Mouse (Mus musculus) midbrain, embryonic 12.5 days (tissue): ENCODE measurements at regions not wholly inside any gene's neighbourhood (a gene's known extent, or its start where the extent isn't known, plus 50 kb on each side); places are given as distances from the start of the nearest gene placed in this dataset.

ENCODE experiments used
- ATAC-seq: fragments of 200-750 bp; cut with Nextera tagmentation; 2 replicates; pipeline ENCODE4 v1.8.0; 2017; ENCODE audit warnings: low read depth, moderate TSS enrichment, moderate library complexity; ENCODE audit not compliant: low FRiP score
- H3K27ac ChIP-seq: fragments of 300-500 bp; sonication (generic); replicated peaks from 2 replicates; pipeline ENCODE4 v1.5.1; 2016; ENCODE audit warnings: mild to moderate bottlenecking
- H3K27me3 ChIP-seq: fragments of 300-500 bp; sonication (generic); 2 replicates; pipeline ENCODE4 v1.6.1; 2016; ENCODE audit warnings: mild to moderate bottlenecking
- H3K36me3 ChIP-seq: fragments of 300-500 bp; sonication (generic); 2 replicates; pipeline ENCODE4 v1.6.1; 2016
- H3K4me1 ChIP-seq: fragments of 300-500 bp; sonication (generic); 2 replicates; pipeline ENCODE4 v1.6.1; 2016
- H3K4me2 ChIP-seq: fragments of 300-500 bp; sonication (generic); replicated peaks from 2 replicates; pipeline ENCODE4 v1.6.1; 2016; ENCODE audit warnings: mild to moderate bottlenecking, moderate library complexity
- H3K4me3 ChIP-seq: fragments of 300-500 bp; sonication (generic); 2 replicates; pipeline ENCODE4 v1.5.1; 2016; ENCODE audit warnings: mild to moderate bottlenecking
- H3K9ac ChIP-seq: fragments of 300-500 bp; sonication (generic); replicated peaks from 2 replicates; pipeline ENCODE4 v1.6.1; 2016; ENCODE audit warnings: mild to moderate bottlenecking, moderate library complexity
- H3K9me3 ChIP-seq: fragments of 300-500 bp; sonication (generic); 2 replicates; pipeline ENCODE4 v1.6.1; 2016; ENCODE audit warnings: mild to moderate bottlenecking
- WGBS: fragments of 180-500 bp; shearing (Covaris S2); methylation state at CpG from one replicate; pipeline ENCODE4 v1.1.7; 2016; 5-methylcytosine and 5-hydroxymethylcytosine counted together

- H3K9me3 ChIP-seq, result no peaks in the 10 kb centered on the region
- H3K27ac ChIP-seq, result no peak overlapping the region
- H3K9ac ChIP-seq, result no peak overlapping the region
- H3K4me2 ChIP-seq, result no peak overlapping the region
- H3K4me3 ChIP-seq, result no peak overlapping the region
- H3K27me3 ChIP-seq, result no peaks in the 10 kb centered on the region
- peak; percentile 70 for ATAC-seq
- H3K36me3 ChIP-seq, result no peaks in the 10 kb centered on the region
- WGBS, result 44% methylated on average over 3 of the region's 3 CpGs
- H3K4me1 ChIP-seq, result no peaks in the 10 kb centered on the region
Observed at GRCm38 (mm10) chr5:149815879-149816278, 137.8 kb downstream of the B3glct start.

GRCm38 (mm10) chr5:149818812-149819211 lies 140.8 kb downstream of the B3glct start:
- no peak overlapping the region for H3K27ac ChIP-seq
- no peaks in the 10 kb centered on the region for H3K27me3 ChIP-seq
- no peaks in the 10 kb centered on the region for H3K36me3 ChIP-seq
- 60% methylated on average over 6 of the region's 6 CpGs for WGBS
- no peak overlapping the region for H3K9ac ChIP-seq
- H3K9me3 ChIP-seq, result no peaks in the 10 kb centered on the region
- no peaks in the 10 kb centered on the region for H3K4me1 ChIP-seq
- no peak overlapping the region for H3K4me2 ChIP-seq
- H3K4me3 ChIP-seq, result no peak overlapping the region
- ATAC-seq, result no peak

DNA sequence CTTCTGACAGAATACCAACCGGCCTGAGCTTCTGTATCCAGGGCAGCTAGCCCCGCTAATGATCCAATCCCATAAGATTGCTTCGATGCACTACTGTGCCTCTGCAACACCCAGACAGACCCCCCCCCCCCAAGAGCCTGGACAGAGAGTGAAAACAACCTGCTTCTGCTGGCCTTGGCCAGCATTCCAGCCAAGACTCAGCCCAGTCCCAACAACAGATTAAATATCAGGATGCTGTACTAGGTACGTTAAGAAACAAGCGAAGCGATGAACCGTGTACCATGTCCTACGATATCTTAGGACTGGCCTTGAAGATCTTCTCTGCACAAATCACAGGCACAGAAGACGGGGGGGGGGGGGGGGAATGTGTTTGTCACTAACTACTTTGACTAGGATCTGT lies 145.8 kb downstream of the B3glct start:
- no peaks in the 10 kb centered on the region for H3K4me1 ChIP-seq
- no peaks in the 10 kb centered on the region for H3K9me3 ChIP-seq
- WGBS, result 80% methylated on average over 9 of the region's 9 CpGs
- H3K36me3 ChIP-seq, result no peaks in the 10 kb centered on the region
- H3K4me3 ChIP-seq, result no peak overlapping the region
- no peak for ATAC-seq
- no peak overlapping the region for H3K4me2 ChIP-seq
- H3K9ac ChIP-seq, result no peak overlapping the region
- H3K27ac ChIP-seq, result no peak overlapping the region
- H3K27me3 ChIP-seq, result no peaks in the 10 kb centered on the region

- H3K27ac ChIP-seq, result no peak overlapping the region
- no peaks in the 10 kb centered on the region for H3K27me3 ChIP-seq
- H3K4me1 ChIP-seq, result no peaks in the 10 kb centered on the region
- H3K36me3 ChIP-seq, result no peaks in the 10 kb centered on the region
- no peak for ATAC-seq
- 65% methylated on average over 3 of the region's 3 CpGs for WGBS
- H3K9ac ChIP-seq, result no peak overlapping the region
- H3K4me3 ChIP-seq, result no peak overlapping the region
- H3K4me2 ChIP-seq, result no peak overlapping the region
- H3K9me3 ChIP-seq, result no peaks in the 10 kb centered on the region
Observed at GRCm38 (mm10) chr5:149827599-149827998, 149.6 kb downstream of the B3glct start.

DNA sequence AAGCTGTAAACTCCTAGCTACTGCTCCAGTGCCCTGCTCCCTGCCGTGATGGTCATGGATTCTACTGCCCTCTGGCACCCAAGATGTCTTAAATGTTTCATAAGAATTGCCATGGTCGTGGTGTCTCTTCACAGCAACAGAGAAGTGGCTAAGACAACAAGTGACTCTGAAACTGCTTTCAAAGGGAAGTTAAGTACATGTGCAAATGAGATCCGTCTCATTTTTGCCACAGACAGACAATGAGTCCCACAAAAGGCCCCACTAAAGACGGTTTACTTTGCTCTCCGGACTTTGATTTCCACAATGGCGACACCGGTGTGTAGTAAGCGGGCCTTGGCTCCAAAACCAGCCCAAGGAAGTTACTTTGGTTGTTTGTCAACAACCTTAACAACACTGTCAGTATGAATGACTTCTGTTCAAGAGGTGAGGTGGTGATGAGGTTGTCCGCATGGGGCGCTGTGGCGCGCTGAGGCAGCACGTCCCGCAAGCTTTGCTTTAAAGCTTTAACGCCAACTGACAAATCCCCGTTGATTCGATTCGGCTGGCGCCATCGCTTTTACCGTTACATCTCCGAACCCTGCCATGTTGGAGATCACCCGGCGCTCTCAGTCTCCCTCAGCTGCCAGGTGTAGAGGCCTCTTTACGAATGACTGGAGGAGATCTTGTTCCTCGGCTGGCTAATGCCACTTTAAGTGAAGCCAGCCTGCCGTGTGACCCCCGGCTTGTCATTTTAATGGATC lies 153.3 kb downstream of the B3glct start:
- no peaks in the 10 kb centered on the region for H3K36me3 ChIP-seq
- WGBS, result 3% methylated on average over 28 of the region's 28 CpGs
- no peak overlapping the region for H3K27ac ChIP-seq
- peak overlapping the region; percentile 50 for H3K9ac ChIP-seq
- no peaks in the 10 kb centered on the region for H3K9me3 ChIP-seq
- no peaks in the 10 kb centered on the region for H3K27me3 ChIP-seq
- H3K4me1 ChIP-seq, result no peaks in the 10 kb centered on the region
- H3K4me3 ChIP-seq, result peak overlapping the region; percentile 40
- ATAC-seq, result 0 out of 2 replicates have a peak, but pooled peaks have one; percentile 52
- H3K4me2 ChIP-seq, result peak overlapping the region; percentile 56

- H3K4me1 ChIP-seq, result no peaks in the 10 kb centered on the region
- WGBS, result 70% methylated on average over 2 of the region's 2 CpGs
- H3K27ac ChIP-seq, result no peak overlapping the region
- H3K27me3 ChIP-seq, result no peaks in the 10 kb centered on the region
- no peak overlapping the region for H3K4me3 ChIP-seq
- H3K9ac ChIP-seq, result no peak overlapping the region
- H3K9me3 ChIP-seq, result no peaks in the 10 kb centered on the region
- H3K36me3 ChIP-seq, result no peaks in the 10 kb centered on the region
- ATAC-seq, result no peak
- H3K4me2 ChIP-seq, result no peak overlapping the region
Observed at GRCm38 (mm10) chr5:149837379-149837778, 159.3 kb downstream of the B3glct start.

DNA sequence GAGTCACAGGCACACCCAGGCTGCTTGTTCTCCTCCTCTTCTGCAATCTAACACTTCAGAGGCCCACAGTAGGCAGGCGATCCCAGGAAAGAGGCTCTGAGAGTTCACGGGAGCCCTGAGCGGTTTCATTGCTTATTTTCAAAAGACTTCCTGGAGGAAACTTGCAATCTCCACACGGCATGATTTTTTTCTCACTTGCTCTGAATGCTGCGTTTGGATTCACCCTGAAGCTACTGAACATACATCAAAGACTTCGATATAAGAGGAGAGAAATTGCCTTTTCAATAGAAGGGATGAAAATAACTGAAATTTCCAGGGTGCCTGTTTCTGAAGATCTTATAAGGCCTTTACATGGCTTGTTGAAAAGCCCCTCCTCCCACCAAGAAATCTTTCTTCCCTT lies 164.5 kb downstream of the B3glct start:
- Histone ChIP-seq H3K27ac (no peak overlapping the region), H3K9me3 (no peaks in the 10 kb centered on the region), H3K4me2 (no peak overlapping the region), H3K4me1 (peaks cover 7% of the 10 kb centered on the region; the same call in 1 of the 2 replicates), H3K36me3 (no peaks in the 10 kb centered on the region), H3K4me3 (no peak overlapping the region), H3K9ac (no peak overlapping the region), H3K27me3 (0 out of 2 replicates have a peak, but pooled peaks cover 4% of the 10 kb centered on the region)
- no peak for ATAC-seq
- 67% methylated on average over 6 of the region's 6 CpGs for WGBS

- Histone ChIP-seq H3K9ac (no peak overlapping the region), H3K36me3 (no peaks in the 10 kb centered on the region), H3K27ac (no peak overlapping the region), H3K4me1 (peaks cover 7% of the 10 kb centered on the region; the same call in 1 of the 2 replicates), H3K27me3 (0 out of 2 replicates have a peak, but pooled peaks cover 4% of the 10 kb centered on the region), H3K9me3 (no peaks in the 10 kb centered on the region), H3K4me3 (no peak overlapping the region), H3K4me2 (no peak overlapping the region)
- 34% methylated on average over 7 of the region's 7 CpGs for WGBS
- ATAC-seq, result no peak
Observed at GRCm38 (mm10) chr5:149843310-149843709, 165.3 kb downstream of the B3glct start.

- WGBS, result 78% methylated on average over 8 of the region's 8 CpGs
- Histone ChIP-seq H3K9ac (no peak overlapping the region), H3K4me2 (no peak overlapping the region), H3K4me1 (peaks cover 7% of the 10 kb centered on the region; the same call in 1 of the 2 replicates), H3K27me3 (0 out of 2 replicates have a peak, but pooled peaks cover 4% of the 10 kb centered on the region), H3K36me3 (no peaks in the 10 kb centered on the region), H3K9me3 (no peaks in the 10 kb centered on the region), H3K27ac (no peak overlapping the region), H3K4me3 (no peak overlapping the region)
- ATAC-seq, result no peak
Observed at GRCm38 (mm10) chr5:149845256-149845655, 167.2 kb downstream of the B3glct start.

GRCm38 (mm10) chr5:149848465-149848864 lies 170.0 kb upstream of the Rxfp2 start:
- Histone ChIP-seq H3K4me3 (no peak overlapping the region), H3K36me3 (no peaks in the 10 kb centered on the region), H3K9ac (no peak overlapping the region), H3K9me3 (no peaks in the 10 kb centered on the region), H3K27me3 (peaks cover 8% of the 10 kb centered on the region), H3K4me1 (peaks cover 7% of the 10 kb centered on the region; the same call in 1 of the 2 replicates), H3K4me2 (no peak overlapping the region), H3K27ac (no peak overlapping the region)
- 88% methylated on average over 3 of the region's 3 CpGs for WGBS
- ATAC-seq, result no peak

- no peaks in the 10 kb centered on the region for H3K36me3 ChIP-seq
- H3K4me1 ChIP-seq, result no peaks in the 10 kb centered on the region
- ATAC-seq, result 0 out of 2 replicates have a peak, but pooled peaks have one; percentile 60
- no peak overlapping the region for H3K27ac ChIP-seq
- no peak overlapping the region for H3K4me3 ChIP-seq
- 14% methylated on average over 9 of the region's 9 CpGs for WGBS
- no peaks in the 10 kb centered on the region for H3K9me3 ChIP-seq
- no peak overlapping the region for H3K4me2 ChIP-seq
- H3K9ac ChIP-seq, result no peak overlapping the region
- peaks cover 8% of the 10 kb centered on the region for H3K27me3 ChIP-seq
Observed at GRCm38 (mm10) chr5:149851011-149851410, 167.5 kb upstream of the Rxfp2 start.

GRCm38 (mm10) chr5:149852516-149852915 lies 166.0 kb upstream of the Rxfp2 start:
- H3K9ac ChIP-seq, result no peak overlapping the region
- no peaks in the 10 kb centered on the region for H3K4me1 ChIP-seq
- no peak for ATAC-seq
- no peaks in the 10 kb centered on the region for H3K36me3 ChIP-seq
- H3K27me3 ChIP-seq, result peaks cover 8% of the 10 kb centered on the region
- H3K4me3 ChIP-seq, result no peak overlapping the region
- no peak overlapping the region for H3K27ac ChIP-seq
- H3K9me3 ChIP-seq, result no peaks in the 10 kb centered on the region
- H3K4me2 ChIP-seq, result no peak overlapping the region
- WGBS, result 62% methylated on average over 16 of the region's 16 CpGs
